Mouse (Mus musculus) brain, embryonic 14.5 days (tissue): Measurements from ENCODE around the gene Csf3.

ENCODE experiments used
- CTCF ChIP-seq: fragments of 200-500 bp; IDR thresholded peaks from 2 replicates; pipeline ENCODE4 v1.5.1; 2012; ENCODE audit warnings: inconsistent platforms, mild to moderate bottlenecking, moderate library complexity, borderline replicate concordance; ENCODE audit not compliant: insufficient read depth, insufficient read length; ENCODE audit errors: extremely low read depth
- POLR2A ChIP-seq: fragments of 200-500 bp; IDR thresholded peaks from 2 replicates; pipeline ENCODE4 v1.6.1; 2012; ENCODE audit warnings: mild to moderate bottlenecking, inconsistent platforms, borderline replicate concordance; ENCODE audit not compliant: poor library complexity, insufficient read depth, insufficient read length, severe bottlenecking; ENCODE audit errors: extremely low read depth

DNA sequence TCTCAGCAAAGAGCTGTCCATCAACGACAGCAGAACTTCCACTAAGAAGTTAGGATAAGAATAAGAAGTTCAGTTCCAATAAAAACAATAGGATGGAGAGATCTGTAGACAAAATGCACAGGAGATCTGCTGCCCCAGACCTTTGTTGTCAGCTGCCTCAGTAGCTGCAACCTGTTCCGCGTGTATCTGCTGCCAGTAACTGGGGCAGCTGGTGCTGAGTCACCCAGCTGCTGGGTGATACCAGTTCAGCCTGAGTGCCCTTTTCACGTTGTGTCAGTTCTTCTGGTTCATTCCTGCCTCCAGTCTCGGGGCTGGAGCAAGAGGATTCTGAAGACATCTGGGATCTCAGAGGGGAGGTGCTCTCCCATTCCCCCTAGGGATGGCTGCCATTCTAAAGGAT, 29.2 kb upstream of the Csf3 start:
- TF ChIP-seq POLR2A, result no peak
- TF ChIP-seq CTCF, result no peak
